Mouse (Mus musculus): ENCODE results near the gene Psmd11. TPM values are rescaled to one million over a fixed set of nuclear protein-coding genes. Genes with fewer than 3 reads are reported as not detected.

Psmd11 gene
- polyA plus RNA-seq, 1 experiment: 65.0 TPM

DNA sequence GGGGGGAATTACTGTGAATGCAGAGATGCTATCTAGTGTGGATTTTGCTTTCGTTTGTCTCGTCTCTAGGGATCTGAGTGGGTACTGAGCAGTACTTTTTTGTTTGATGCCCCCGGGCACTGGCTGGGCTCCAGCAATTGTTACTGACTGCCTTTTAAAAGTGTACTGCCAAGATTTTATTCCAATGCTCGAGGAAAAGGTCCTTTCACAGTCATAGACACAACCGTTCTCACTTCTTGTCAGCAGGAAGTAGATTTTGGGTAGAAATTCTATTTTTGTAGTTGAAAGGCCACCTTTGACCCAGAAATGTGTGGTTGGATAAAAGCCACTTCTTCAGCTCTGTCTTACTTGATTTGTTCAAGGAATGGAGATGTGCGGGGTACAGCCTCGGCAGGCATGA, 85.4 kb downstream of the Psmd11 start:
- Histone ChIP-seq H3K27ac (ENCODE audit: insufficient read depth, low read depth, low read length) (no peak overlapping the region), H3K4me1 (ENCODE audit: control insufficient read depth, insufficient read depth, low read length) (peaks cover 6% of the 10 kb centered on the region; the same call in 1 of the 2 replicates), H3K4me3 (ENCODE audit: insufficient read depth, low read length) (no peak overlapping the region)
- TF ChIP-seq POLR2A (IDR thresholded peaks at IDR 0.05; ENCODE audit: borderline replicate concordance, low read depth, low read length) (no peak), CTCF (IDR thresholded peaks at IDR 0.05; ENCODE audit: low read depth, low read length) (no peak)

DNA sequence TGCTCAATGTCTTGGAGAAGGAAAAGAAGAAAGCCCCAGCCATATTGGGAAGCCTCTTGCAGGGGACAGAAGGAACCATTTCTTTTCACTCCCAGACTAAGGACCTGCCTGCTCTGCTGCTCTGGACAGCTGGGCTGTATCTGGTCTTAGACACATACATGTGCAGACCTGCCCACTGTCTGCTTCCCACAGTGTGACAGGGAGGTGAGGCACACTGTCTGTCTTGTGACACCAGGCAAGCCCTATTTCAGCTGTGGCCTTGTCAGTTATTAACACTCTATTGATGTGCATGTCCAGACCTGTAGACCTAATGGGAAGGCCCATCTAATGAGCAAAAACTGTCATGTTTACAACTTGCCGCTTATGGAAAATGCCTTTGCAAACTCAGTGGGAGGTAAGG, 86.9 kb downstream of the Psmd11 start:
- Histone ChIP-seq H3K4me1 (ENCODE audit: control insufficient read depth, insufficient read depth, low read length) (no peaks in the 10 kb centered on the region), H3K4me3 (ENCODE audit: insufficient read depth, low read length) (no peak overlapping the region), H3K27ac (ENCODE audit: insufficient read depth, low read depth, low read length) (no peak overlapping the region)
- TF ChIP-seq CTCF (IDR thresholded peaks at IDR 0.05; ENCODE audit: low read depth, low read length): no peak

DNA sequence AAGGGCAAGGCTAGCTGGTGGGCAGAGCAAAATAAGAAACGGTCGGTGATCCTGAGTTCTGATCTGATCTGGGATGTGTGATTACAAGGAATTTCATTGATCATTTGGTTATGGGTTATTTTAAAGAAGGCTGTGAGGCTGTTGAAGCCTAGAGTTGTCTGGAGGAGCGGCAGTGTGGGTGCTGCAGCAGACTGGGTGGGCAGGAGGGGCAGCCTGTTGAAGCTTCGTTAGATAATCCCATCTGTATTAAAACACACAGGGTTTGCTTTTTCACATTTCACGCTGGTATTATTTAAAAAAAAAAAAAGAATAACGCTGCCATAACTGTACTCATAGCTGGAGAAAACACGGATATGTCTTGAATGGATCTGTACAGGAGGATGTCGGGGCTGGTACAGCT, 87.5 kb downstream of the Psmd11 start:
- TF ChIP-seq POLR2A (IDR thresholded peaks at IDR 0.05; ENCODE audit: borderline replicate concordance, low read depth, low read length) (no peak), CTCF (IDR thresholded peaks at IDR 0.05; ENCODE audit: low read depth, low read length) (no peak)
- peaks cover 2% of the 10 kb centered on the region; the same call in 1 of the 2 replicates for H3K4me1 ChIP-seq (ENCODE audit: control insufficient read depth, insufficient read depth, low read length)
- no peak overlapping the region for H3K27ac ChIP-seq (ENCODE audit: insufficient read depth, low read depth, low read length)
- no peak overlapping the region for H3K4me3 ChIP-seq (ENCODE audit: insufficient read depth, low read length)

DNA sequence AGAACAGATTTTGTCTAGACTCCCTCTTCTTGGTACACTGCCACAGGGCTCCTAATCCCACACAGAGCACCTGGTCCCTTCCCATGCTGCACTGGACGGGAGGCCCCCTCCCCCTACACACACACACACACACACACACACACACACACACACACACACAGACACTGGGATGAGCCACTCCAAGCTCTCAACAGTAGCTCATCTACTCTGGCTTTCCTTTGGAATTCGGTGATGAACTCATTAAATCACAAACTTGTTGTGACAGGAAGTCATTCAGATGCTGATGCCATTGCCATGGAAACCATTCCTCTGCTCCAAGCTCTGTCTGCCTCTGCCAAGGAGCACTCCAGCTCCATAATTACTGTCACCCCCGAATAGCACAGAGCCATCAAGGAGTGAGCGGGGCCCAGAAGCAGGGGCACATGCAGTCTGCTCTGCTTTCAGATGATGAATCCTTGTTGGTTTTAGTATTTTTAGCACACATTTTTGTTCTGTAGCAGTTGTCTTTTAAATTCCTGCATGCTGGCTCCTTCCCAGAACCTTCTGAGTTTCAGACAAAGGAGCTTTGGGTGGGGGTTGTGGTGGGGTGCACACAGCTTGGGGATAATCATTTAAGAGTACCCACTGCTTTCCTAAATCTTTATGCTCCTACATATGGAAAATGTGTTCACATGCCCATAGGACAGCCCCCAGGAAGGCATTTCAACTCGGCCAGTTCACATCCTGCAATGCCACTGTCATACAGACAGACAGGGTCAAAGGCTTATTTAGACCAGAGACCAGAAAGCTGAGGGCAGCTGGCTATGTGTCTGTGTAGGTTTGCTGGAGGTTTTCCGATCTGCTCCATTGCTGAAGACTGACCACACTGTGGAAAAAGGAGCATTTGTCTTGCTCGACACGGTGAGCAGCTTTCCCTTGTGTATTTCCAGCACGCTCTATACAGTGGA, 90.3 kb downstream of the Psmd11 start:
- H3K27ac ChIP-seq (ENCODE audit: insufficient read depth, low read depth, low read length): no peak overlapping the region
- H3K4me1 ChIP-seq (ENCODE audit: control insufficient read depth, insufficient read depth, low read length): peaks cover 24% of the 10 kb centered on the region
- no peak overlapping the region for H3K4me3 ChIP-seq (ENCODE audit: insufficient read depth, low read length)
- TF ChIP-seq CTCF (IDR thresholded peaks at IDR 0.05; ENCODE audit: low read depth, low read length) (no peak), POLR2A (IDR thresholded peaks at IDR 0.05; ENCODE audit: borderline replicate concordance, low read depth, low read length) (no peak)

DNA sequence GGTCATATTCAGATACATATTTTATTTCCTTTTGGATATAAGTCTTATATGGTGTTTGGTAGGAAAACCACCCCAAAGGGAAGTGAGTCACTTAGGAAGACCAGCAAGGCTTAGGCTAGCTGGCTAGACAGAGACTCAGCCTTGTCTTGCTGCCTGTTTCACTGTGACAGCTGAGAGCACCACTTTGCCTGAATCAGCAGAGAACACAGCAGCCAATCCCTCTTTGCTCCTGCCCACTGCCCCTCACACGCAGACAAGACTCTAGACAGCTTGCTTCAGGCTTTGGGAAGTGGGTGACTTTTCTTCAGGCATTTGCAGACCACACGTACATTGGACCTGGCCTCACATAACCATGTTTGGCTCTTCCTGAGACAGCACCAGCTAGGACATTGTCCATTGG, 92.7 kb downstream of the Psmd11 start:
- TF ChIP-seq CTCF (IDR thresholded peaks at IDR 0.05; ENCODE audit: low read depth, low read length) (no peak), POLR2A (IDR thresholded peaks at IDR 0.05; ENCODE audit: borderline replicate concordance, low read depth, low read length) (no peak)
- H3K4me3 ChIP-seq (ENCODE audit: insufficient read depth, low read length): no peak overlapping the region

More for the DNA sequence above, 92.7 kb downstream of the Psmd11 start:
- H3K4me1 ChIP-seq (ENCODE audit: control insufficient read depth, insufficient read depth, low read length): peaks cover 30% of the 10 kb centered on the region
- no peak overlapping the region for H3K27ac ChIP-seq (ENCODE audit: insufficient read depth, low read depth, low read length)

Other genes with a start within 250 kb of the Psmd11 start
- 17.9 and 19.4 TPM in 2 replicates for gene Rnf135, start 244.8 kb upstream of the Psmd11 start, polyA plus RNA-seq (2012; ENCODE audit: insufficient read depth, insufficient read length, missing spikeins)
- 34.5 and 38.1 TPM in 2 replicates for gene Rhot1, start 219.6 kb upstream of the Psmd11 start, polyA plus RNA-seq (2012; ENCODE audit: insufficient read depth, insufficient read length, missing spikeins)
- gene Rhbdl3, start 127.7 kb upstream of the Psmd11 start, polyA plus RNA-seq (2012; ENCODE audit: insufficient read depth, insufficient read length, missing spikeins): 0.64 TPM in 1 of 2 replicates, not detected in the other
- gene 5730455P16Rik, start 50.6 kb upstream of the Psmd11 start, polyA plus RNA-seq (2012; ENCODE audit: insufficient read depth, insufficient read length, missing spikeins): 12.5 and 15.2 TPM in 2 replicates
- gene Zfp207, start 45.3 kb upstream of the Psmd11 start, polyA plus RNA-seq (2012; ENCODE audit: insufficient read depth, insufficient read length, missing spikeins): 148 and 154 TPM in 2 replicates
- gene Cdk5r1, start 48.4 kb downstream of the Psmd11 start, polyA plus RNA-seq (2012; ENCODE audit: insufficient read depth, insufficient read length, missing spikeins): 1.1 and 1.2 TPM in 2 replicates

Data from bone marrow macrophage, adult 2 months (primary cell).